Mouse (Mus musculus) subcutaneous adipose tissue, adult 2 months (tissue): ENCODE results near the gene Psmb8. TPM values are rescaled to one million over a fixed set of nuclear protein-coding genes. Genes with fewer than 3 reads are reported as not detected.

Experiments used
- polyA plus RNA-seq: library from polyadenylated mRNA; depleted of rRNA; stranded (reverse); fragments of >200 nt; gene quantifications from 2 replicates; pipeline ENCODE4 v1.2.3, GENCODE M21; 2012; ENCODE audit warnings: low replicate concordance; rRNA removed

Psmb8 gene
- 118 and 150 TPM in 2 replicates for polyA plus RNA-seq

GRCm38 (mm10) chr17:34196941-34197894 is at the start of gene Psmb8:
Gene Psmb8 (plus strand): TSS chr17:34197721.

DNA sequence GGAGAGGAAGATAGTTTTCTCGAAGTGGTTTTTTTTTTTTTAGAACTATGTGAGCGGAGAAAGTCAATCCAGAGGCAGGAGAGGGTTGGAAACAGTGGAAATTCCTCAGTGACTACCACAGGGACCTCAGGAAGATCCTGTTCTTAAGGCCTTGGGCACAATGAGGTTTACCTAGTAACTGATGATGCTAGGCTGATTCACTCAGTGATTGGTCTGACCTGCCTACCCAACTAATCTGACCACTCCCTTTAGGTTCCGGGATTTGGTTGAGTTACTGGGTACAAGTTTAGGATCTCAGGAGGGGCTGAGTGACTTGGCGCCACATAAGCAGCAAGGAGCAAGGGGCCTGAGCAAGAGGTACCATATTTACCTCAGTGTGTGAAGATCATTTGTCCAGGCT is 44.6 kb upstream of the Psmb8 start, which contains the start of gene H2-DMb1:
H2-DMb1 (plus strand) TSS at position 150 of the 400 bp plus-strand sequence.

GRCm38 (mm10) chr17:34187261-34187916 is 10.1 kb upstream of the Psmb8 start, which contains the start of the genes Tap1 and Psmb9:
Gene Tap1 (plus strand): TSS chr17:34187553.
Gene Psmb9 (minus strand): TSS chr17:34187764.

GRCm38 (mm10) chr17:34203444-34203843 is 5.9 kb downstream of the Psmb8 start, which contains the start of gene Tap2:
Gene Tap2 (plus strand): TSS chr17:34203527.

GRCm38 (mm10) chr17:34238706-34239105 is 41.2 kb downstream of the Psmb8 start, which contains the start of gene H2-Ob:
Gene H2-Ob (plus strand): TSS chr17:34238903.

Other genes starting within 250 kb of the Psmb8 start
- gene B3galt4, start 246.2 kb upstream of the Psmb8 start, polyA plus RNA-seq, result 6.6 and 9.0 TPM in 2 replicates
- gene Vps52, start 241.9 kb upstream of the Psmb8 start, polyA plus RNA-seq, result 65.8 and 76.5 TPM in 2 replicates
- gene Rps18, start 241.7 kb upstream of the Psmb8 start, polyA plus RNA-seq, result 464 and 878 TPM in 2 replicates
- gene H2-K1, start 197.4 kb upstream of the Psmb8 start, polyA plus RNA-seq, result 3,046 and 5,899 TPM in 2 replicates
- 31.6 and 54.8 TPM in 2 replicates for gene Ring1, start 173.0 kb upstream of the Psmb8 start, polyA plus RNA-seq
- 86.6 and 99.6 TPM in 2 replicates for gene H2-Ke6, start 169.7 kb upstream of the Psmb8 start, polyA plus RNA-seq
- gene Slc39a7, start 166.0 kb upstream of the Psmb8 start, polyA plus RNA-seq, result 134 and 217 TPM in 2 replicates
- 48.9 and 66.9 TPM in 2 replicates for gene Rxrb, start 165.9 kb upstream of the Psmb8 start, polyA plus RNA-seq
- gene Col11a2, start 158.3 kb upstream of the Psmb8 start, polyA plus RNA-seq, result 0.62 and 1.1 TPM in 2 replicates
- 1.5 and 8.0 TPM in 2 replicates for gene H2-Oa, start 105.4 kb upstream of the Psmb8 start, polyA plus RNA-seq
- 57.9 and 70.0 TPM in 2 replicates for gene H2-DMa, start 78.2 kb upstream of the Psmb8 start, polyA plus RNA-seq
- gene Brd2, start 75.1 kb upstream of the Psmb8 start, polyA plus RNA-seq, result 90.8 and 138 TPM in 2 replicates
- gene H2-DMb2, start 54.4 kb upstream of the Psmb8 start, polyA plus RNA-seq, result 4.7 and 9.3 TPM in 2 replicates
- 81.8 and 86.9 TPM in 2 replicates for gene H2-DMb1, start 44.6 kb upstream of the Psmb8 start, polyA plus RNA-seq
- 50.0 and 54.7 TPM in 2 replicates for gene Tap1, start 10.2 kb upstream of the Psmb8 start, polyA plus RNA-seq
- 69.5 and 80.5 TPM in 2 replicates for gene Psmb9, start 10.0 kb upstream of the Psmb8 start, polyA plus RNA-seq
- gene Tap2, start 5.8 kb downstream of the Psmb8 start, polyA plus RNA-seq, result 59.2 and 66.5 TPM in 2 replicates
- 4.2 and 6.1 TPM in 2 replicates for gene H2-Ob, start 41.2 kb downstream of the Psmb8 start, polyA plus RNA-seq
- gene H2-Ab1, start 60.0 kb downstream of the Psmb8 start, polyA plus RNA-seq, result 701 and 1,325 TPM in 2 replicates
- gene H2-Aa, start 90.1 kb downstream of the Psmb8 start, polyA plus RNA-seq, result 503 and 676 TPM in 2 replicates
- 257 and 334 TPM in 2 replicates for gene H2-Eb1, start 108.1 kb downstream of the Psmb8 start, polyA plus RNA-seq
- 0.09 and 0.17 TPM in 2 replicates for gene H2-Eb2, start 127.9 kb downstream of the Psmb8 start, polyA plus RNA-seq
- 1.3 TPM in 2 replicates for gene Btnl2, start 157.1 kb downstream of the Psmb8 start, polyA plus RNA-seq
- not detected in 2 replicates for gene Btnl1, start 179.4 kb downstream of the Psmb8 start, polyA plus RNA-seq
- 0.94 and 1.8 TPM in 2 replicates for gene BC051142, start 201.1 kb downstream of the Psmb8 start, polyA plus RNA-seq